Mouse (Mus musculus) layer of hippocampus, adult 11-12 months (tissue): ENCODE data around the gene Ccz1.
"Not testable (repeated sequence)": the region's sequence is repeated elsewhere in the genome, so short reads cannot be mapped to it uniquely, and the experiment has no call there.

Experiments used
- DNase-seq: peaks from one replicate; pipeline ENCODE4 v3.0.0; 2022; ENCODE audit warnings: low spot score

Gene Ccz1

DNA sequence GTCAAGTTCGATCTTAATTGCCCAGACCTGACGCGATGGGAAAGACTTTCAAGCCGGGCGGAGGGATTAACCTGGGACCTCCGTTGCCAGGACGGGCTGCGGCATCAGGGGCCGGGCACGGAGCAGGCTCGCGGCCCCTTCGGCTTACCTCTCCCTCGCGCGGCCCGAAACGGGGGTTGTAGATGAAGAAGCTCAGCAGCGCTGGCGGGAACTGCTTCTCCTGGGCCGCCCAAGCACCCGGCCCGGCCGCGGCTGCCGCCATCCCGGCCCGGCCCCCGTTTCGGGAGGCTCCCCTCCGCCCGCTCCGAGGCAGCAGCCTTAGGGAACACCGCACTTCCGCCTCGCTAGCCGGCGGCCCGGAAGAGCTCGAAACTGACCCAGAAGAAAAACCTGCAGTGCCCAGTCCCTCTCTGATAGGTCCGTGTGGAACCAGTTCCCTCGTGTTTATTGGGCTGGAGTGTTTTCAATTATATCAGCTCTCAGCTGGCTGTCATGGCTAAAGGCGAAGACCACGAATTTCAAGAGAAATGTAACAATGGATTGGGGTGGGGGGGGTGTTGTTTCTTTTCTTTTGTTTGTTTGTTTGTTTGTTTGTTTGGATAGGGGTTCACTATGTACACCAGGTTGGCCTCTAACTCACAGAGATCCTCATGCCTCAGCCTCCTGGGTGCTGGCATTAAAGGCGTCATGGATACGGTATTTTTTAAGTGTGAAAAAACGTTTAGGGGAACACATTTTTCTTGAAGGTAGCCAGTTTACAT is at the start of gene Ccz1:
TSS of gene Ccz1 (minus strand) at position 327 of the 761 bp plus-strand sequence.
- DNase-seq: peak; percentile 79

DNA sequence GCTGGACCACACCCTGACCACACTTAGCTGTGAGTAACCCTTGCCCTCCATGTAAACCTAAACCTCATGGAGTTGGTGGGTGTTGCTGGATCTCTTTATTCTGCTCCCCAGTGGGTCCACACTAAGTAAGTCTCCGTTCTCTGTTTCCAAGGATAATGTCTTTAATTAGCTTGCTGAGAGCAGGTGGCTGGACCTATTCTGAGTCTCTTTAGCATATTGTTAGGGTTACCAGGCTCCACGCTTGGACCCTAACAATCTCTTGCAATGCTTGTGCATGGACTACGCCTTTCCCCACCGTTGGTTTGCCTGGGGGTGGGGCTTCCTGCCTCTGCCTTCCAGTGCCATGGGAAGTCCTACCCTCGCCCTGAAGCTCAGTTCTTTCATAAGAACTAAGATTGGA is 49.4 kb upstream of the Ccz1 start:
- DNase-seq: no peak

DNA sequence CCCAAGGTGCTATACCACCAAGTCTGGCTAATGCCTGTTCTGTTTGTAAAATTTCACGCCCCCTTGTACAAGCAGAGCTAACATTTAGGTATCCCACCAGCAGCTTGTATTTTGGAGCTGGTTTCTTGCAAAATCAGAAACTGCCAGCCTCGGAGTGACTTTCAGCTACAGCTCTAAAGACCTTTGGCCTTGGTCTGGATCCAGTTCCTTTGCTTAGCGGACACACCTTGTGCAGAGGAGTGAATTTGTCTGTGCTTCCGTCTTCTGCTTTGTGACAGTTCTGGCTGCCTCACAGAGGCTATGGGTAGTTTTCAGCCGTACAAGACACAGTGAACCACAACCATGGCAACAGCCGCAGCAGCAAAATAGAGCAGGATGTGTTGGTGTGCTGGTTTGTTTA is 39.7 kb upstream of the Ccz1 start:
- DNase-seq: no peak

- DNase-seq: no peak
These were observed 38.8 kb upstream of the Ccz1 start for GRCm38 (mm10) chr5:144053450-144053849.

- DNase-seq: no peak
These were observed 36.6 kb upstream of the Ccz1 start for GRCm38 (mm10) chr5:144051268-144051667.

- no peak for DNase-seq
These were observed 35.2 kb upstream of the Ccz1 start for GRCm38 (mm10) chr5:144049881-144050280.

GRCm38 (mm10) chr5:144047324-144047723 is 32.6 kb upstream of the Ccz1 start:
- DNase-seq: peak; percentile 51

GRCm38 (mm10) chr5:144043166-144043565 is 28.5 kb upstream of the Ccz1 start:
- no peak for DNase-seq

DNA sequence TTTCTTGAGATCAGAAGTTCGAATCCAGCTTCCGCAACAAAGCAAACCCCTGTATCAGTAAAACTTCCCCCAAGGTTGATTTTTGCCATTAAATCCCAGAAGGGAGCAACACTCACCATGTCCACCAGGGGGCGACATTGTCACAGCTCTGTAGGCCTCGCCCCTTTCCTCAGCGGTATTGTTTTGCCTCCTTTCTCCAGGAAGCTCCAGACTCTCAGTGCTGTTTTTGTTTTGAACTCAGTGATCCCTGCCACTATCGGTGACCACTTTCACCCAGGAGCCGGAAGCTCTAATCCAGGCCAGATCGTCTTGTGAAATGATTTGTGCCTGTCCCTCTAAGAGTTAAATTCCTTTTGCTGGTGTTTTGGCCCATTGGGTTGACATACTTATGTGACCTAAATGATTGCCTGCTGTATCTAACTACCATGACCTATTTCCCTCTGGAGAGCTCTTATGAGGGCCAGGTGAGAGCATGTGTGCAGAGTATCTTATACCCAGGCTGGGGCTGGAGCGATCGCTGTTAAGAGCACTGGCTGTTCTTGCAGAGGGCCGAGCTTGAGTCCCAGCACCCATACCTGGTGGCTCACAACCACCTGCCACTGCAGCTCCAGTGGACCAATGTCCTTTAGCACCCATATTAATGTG is 26.2 kb upstream of the Ccz1 start:
- DNase-seq: peak; percentile 77

GRCm38 (mm10) chr5:144039886-144040285 is 25.2 kb upstream of the Ccz1 start:
- no peak for DNase-seq

DNA sequence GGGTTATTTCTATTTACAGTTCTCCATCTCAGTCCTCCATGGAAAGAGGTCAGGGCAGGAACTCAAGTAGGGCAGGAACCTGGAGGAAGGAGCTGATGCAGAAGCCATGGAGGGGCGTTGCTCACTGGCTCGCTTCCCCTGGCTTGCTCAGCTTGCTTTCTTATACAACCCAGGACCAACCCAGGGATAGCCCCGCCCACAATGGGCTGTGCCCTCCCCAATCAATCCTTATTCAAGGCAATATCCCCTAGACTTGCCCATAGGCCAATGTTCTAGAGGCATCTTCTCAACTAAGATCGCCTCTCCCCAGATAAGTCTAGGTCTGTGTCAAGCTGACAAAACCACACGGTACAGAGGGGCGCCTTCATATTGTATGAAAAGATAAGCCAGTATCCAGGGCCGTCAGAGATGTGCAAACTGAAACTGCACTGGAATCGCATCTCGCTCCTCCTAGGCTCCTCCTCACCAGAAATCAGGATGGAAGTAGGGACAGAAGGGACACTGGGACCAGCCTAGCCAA is 24.5 kb upstream of the Ccz1 start:
- DNase-seq: no peak

- no peak for DNase-seq
These were observed 22.3 kb upstream of the Ccz1 start for GRCm38 (mm10) chr5:144036952-144037351.

DNA sequence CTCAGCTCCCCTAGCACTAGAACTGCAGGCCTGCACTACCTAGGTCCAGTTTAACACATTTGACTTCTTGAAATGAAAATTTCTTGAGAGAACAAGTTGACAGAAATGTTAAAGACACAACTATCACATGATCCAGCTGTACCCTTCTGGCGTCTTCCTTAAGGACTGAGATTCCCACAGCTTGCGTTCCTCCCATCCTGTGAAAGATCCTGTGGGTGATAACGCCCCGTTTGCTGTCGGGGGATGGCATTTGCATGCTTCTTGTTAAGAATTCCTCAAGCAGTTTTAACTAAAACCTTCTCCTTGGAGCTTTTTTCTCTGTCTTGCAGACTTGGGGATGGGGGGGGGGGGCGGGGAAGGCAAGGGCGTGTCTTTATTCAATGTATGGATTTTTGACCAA is 19.9 kb upstream of the Ccz1 start:
- DNase-seq: no peak

DNA sequence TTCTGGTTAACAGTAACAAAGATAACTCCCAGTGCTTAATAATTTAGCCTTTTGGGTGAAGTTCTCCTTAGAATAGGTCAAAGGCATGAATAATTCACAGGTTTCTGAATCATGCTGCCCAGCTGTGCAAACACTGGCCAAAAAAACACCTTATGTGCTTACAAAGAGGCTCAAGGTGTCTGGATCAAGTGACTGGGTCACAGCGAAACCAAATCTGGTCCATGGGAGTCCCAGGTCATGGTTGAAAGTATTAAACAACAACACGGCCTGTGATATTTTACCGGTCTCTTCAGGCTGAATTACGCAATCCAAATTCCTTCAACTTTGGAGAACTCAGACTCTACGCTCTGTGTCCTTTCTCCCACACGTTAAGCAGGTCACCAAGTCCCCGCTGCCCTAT is 17.8 kb upstream of the Ccz1 start:
- no peak for DNase-seq

GRCm38 (mm10) chr5:144026620-144027263 is 12.1 kb upstream of the Ccz1 start, which contains the start of gene Ocm:
Gene Ocm, minus strand, starts transcription at chr5:144026670.
- DNase-seq: no peak

DNA sequence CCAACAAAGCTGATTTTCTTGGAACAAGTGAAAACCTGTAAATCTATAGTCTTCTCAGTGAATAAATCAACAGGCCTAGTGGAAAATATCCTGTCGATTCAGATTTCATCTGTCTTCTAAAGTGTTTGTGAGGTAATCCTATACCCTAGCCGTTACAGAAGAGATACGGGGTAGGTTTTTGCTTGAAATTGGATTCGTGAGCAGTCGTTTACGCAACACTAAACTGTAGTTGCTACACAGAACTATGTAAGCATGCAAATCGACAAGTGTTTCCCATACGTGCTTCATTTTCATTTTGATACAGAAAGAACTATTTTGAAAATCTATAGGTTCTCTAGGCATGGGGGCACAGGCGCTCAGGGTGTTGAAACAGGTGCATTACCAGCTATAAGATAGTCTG is 1.2 kb upstream of the Ccz1 start:
- DNase-seq: no peak

GRCm38 (mm10) chr5:144015312-144015650 is 604 bp upstream of the Ccz1 start:
- no peak for DNase-seq

GRCm38 (mm10) chr5:144013366-144014134 is 1.1 kb downstream of the Ccz1 start:
- not testable (repeated sequence) for DNase-seq

DNA sequence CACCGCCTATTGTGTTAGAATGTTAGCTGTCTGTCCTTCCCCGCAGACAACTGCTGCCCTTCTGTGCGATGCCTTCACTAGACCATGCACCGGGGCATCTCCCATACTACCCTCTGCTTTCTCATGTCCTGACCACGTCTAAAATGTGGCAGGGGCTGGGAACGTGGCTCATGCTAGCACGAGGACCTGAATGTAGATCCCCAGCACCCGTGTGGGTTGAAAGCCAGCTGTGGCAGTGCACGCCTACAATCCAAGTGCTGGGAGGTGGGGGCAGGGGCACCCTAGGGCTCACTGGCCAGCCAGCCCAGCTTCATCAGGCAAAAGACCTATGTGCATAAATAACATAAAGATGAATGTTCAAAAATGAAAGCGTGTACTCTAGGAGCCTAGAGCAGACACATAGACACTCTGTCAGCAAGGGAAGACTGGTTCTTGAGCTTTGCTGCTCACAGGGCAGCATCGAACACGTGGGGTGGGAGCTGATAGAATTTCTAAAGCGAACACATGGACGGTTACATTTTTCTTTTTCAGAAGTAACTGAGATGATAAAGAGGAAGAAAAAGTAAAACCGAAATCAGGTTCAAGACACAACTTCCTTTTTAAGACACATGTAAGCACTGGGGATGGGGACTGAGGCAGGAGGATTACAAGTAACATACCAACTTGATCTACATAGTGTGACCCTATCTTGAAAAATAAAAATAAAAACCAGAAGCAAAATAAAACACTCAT is 12.1 kb downstream of the Ccz1 start:
- DNase-seq: no peak

DNA sequence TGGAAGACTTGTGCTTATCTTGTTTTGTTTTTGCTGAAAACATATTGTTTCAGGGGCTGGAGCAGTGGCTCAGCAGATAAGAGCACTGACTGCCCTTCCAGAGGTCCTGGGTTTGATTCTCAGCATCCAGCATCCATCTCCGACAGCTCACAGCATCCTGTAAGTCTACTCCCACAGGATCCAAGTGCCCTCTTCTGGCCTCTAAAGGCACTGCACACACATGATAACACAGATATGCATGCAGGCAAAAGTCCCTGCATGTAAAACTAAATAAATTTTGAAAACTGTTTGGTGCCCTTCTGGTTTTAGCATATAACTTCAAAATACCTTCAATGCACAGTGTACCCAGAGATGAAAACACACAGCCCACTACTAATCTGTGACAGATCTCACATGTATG is 15.3 kb downstream of the Ccz1 start:
- DNase-seq: no peak

GRCm38 (mm10) chr5:143994632-143995365 is 19.9 kb downstream of the Ccz1 start:
- no peak for DNase-seq
